Comparison of ENCODE assay signal across 8 mouse cellular contexts in genomic region chr17:56007444-56008355, GRCm38 (mm10). TPM values are rescaled to one million over a fixed set of nuclear protein-coding genes. Genes with fewer than 3 reads are reported as not detected.
A peak's percentile ranks its signal among the peaks of the same experiment; 100 is the strongest.
DNase-seq lines count a peak whose midpoint lies in the region; ATAC-seq and TF ChIP-seq lines count a peak whose summit lies in the region.

No protein-coding gene starts in this region.

- DNase-seq in heart, adult 9 months (ENCODE audit: low spot score in 2 of 2), result no peak
- peak; percentile 30 for DNase-seq in MEL (ENCODE audit: low read depth, low spot score)
- DNase-seq in hindbrain, embryonic 10.5 days (ENCODE audit: low spot score), result peak; percentile 39
- no peak for DNase-seq in urinary bladder, postnatal 36 days (ENCODE audit: low spot score in 2 of 2)
- no peak for DNase-seq in frontal cortex, postnatal 10 days (ENCODE audit: low spot score in 2 of 2)
- no peak for DNase-seq in right cerebral cortex, postnatal 14 days

- TF ChIP-seq RAD21 in MEL (IDR thresholded peaks at IDR 0.05; ENCODE audit: low read depth, low read length), result no peak

- no peak for ATAC-seq in heart, embryonic 14.5 days (ENCODE audit: insufficient number of reproducible peaks, insufficient read depth, low FRiP score, low read depth)
- ATAC-seq in midbrain, embryonic 13.5 days, result peak; percentile 22; the same call in 1 of the 2 replicates

- H3K36me3 ChIP-seq in heart, embryonic 14.5 days (ENCODE audit: control insufficient read depth, insufficient read depth, low read length), result peaks cover 15% of the 10 kb centered on the region
- peaks cover 0 to 8% of the 10 kb centered on the region in 2 experiments; a peak in 2 of 4 replicates for H3K36me3 ChIP-seq in MEL (ENCODE audit: control insufficient read depth in 1 of 2, insufficient read depth in 2 of 2, low read length in 2 of 2)
- peaks cover 25% of the 10 kb centered on the region for H3K36me3 ChIP-seq in hindbrain, embryonic 10.5 days
- peaks cover 20% of the 10 kb centered on the region for H3K36me3 ChIP-seq in midbrain, embryonic 13.5 days

- H3K4me1 ChIP-seq in heart, embryonic 14.5 days (ENCODE audit: control insufficient read depth in 2 of 2, insufficient read depth in 2 of 2, low read length in 2 of 2), result peaks cover 14 to 21% of the 10 kb centered on the region in 2 experiments
- peaks cover 0 to 17% of the 10 kb centered on the region in 2 experiments; a peak in 2 of 4 replicates for H3K4me1 ChIP-seq in MEL (ENCODE audit: control insufficient read depth in 1 of 2, insufficient read depth in 2 of 2, low read length in 2 of 2)
- H3K4me1 ChIP-seq in hindbrain, embryonic 10.5 days (replicated peaks), result peaks cover 44% of the 10 kb centered on the region
- H3K4me1 ChIP-seq in midbrain, embryonic 13.5 days (replicated peaks), result peaks cover 39% of the 10 kb centered on the region

- no peaks in the 10 kb centered on the region for H3K79me2 ChIP-seq in MEL (ENCODE audit: control insufficient read depth, insufficient read depth, low read length, poor library complexity)

- WGBS in heart, embryonic 14.5 days, result 25% methylated on average over 13 of the region's 14 CpGs
- 34% methylated on average over 14 of the region's 14 CpGs for WGBS in hindbrain, embryonic 10.5 days
- 36% methylated on average over 14 of the region's 14 CpGs for WGBS in midbrain, embryonic 13.5 days

- H3K27me3 ChIP-seq in heart, embryonic 14.5 days (ENCODE audit: control insufficient read depth, insufficient read depth, low read length), result peaks cover 4% of the 10 kb centered on the region; the same call in 1 of the 2 replicates
- H3K27me3 ChIP-seq in MEL (ENCODE audit: control insufficient read depth in 1 of 2, insufficient read depth in 2 of 2, low read length in 2 of 2), result no peaks in the 10 kb centered on the region
- H3K27me3 ChIP-seq in hindbrain, embryonic 10.5 days (ENCODE audit: insufficient read depth, poor library complexity, severe bottlenecking), result peaks cover 16% of the 10 kb centered on the region; the same call in 1 of the 2 replicates
- H3K27me3 ChIP-seq in midbrain, embryonic 13.5 days, result peaks cover 7% of the 10 kb centered on the region; the same call in 1 of the 2 replicates

- TF ChIP-seq EP300 in MEL (IDR thresholded peaks at IDR 0.05; ENCODE audit: low read depth in 1 of 2, low read length in 2 of 2), result no peak

- peak overlapping the region; percentile 30 to 79 for H3K27ac ChIP-seq in heart, embryonic 14.5 days (replicated peaks in 1 of 2; ENCODE audit: control insufficient read depth in 1 of 2, insufficient read depth in 1 of 2, low read depth in 2 of 2, low read length in 2 of 2)
- H3K27ac ChIP-seq in MEL (ENCODE audit: control insufficient read depth, low read depth, low read length), result no peak overlapping the region
- peak overlapping the region; percentile 94 for H3K27ac ChIP-seq in hindbrain, embryonic 10.5 days
- peak overlapping the region; percentile 93 for H3K27ac ChIP-seq in midbrain, embryonic 13.5 days

- no peak for TF ChIP-seq POLR2A in MEL (IDR thresholded peaks at IDR 0.05; ENCODE audit: control insufficient read depth in 1 of 2, insufficient read depth in 1 of 2, low read depth in 1 of 2, low read length in 2 of 2, poor library complexity in 1 of 2)

- H3K9ac ChIP-seq in heart, embryonic 14.5 days (ENCODE audit: low read length), result peak overlapping the region; percentile 73; the same call in 1 of the 2 replicates
- H3K9ac ChIP-seq in MEL (ENCODE audit: control insufficient read depth, low read depth, low read length, poor library complexity, severe bottlenecking), result no peak overlapping the region
- H3K9ac ChIP-seq in midbrain, embryonic 13.5 days (replicated peaks), result peak overlapping the region; percentile 48

- peak in 1 of 3 experiments; percentile 3; a peak in 1 of 6 replicates for TF ChIP-seq CTCF in MEL (IDR thresholded peaks at IDR 0.05 in 2 of 3, conservative IDR thresholded peaks at IDR 0.05 in 1 of 3; ENCODE audit: control insufficient read depth in 1 of 3, insufficient read depth in 1 of 3, low read depth in 2 of 3, low read length in 3 of 3, poor library complexity in 1 of 3, severe bottlenecking in 1 of 3)

- peak overlapping the region; percentile 31 to 69 for H3K4me3 ChIP-seq in heart, embryonic 14.5 days (ENCODE audit: control insufficient read depth in 1 of 2, insufficient read depth in 1 of 2, low read depth in 1 of 2, low read length in 2 of 2)
- peak overlapping the region in 1 of 2 experiments; percentile 13; a peak in 1 of 4 replicates for H3K4me3 ChIP-seq in MEL (ENCODE audit: control insufficient read depth in 1 of 2, insufficient read depth in 1 of 2, low read depth in 2 of 2, low read length in 2 of 2)
- peak overlapping the region; percentile 82 for H3K4me3 ChIP-seq in hindbrain, embryonic 10.5 days
- H3K4me3 ChIP-seq in midbrain, embryonic 13.5 days (replicated peaks), result peak overlapping the region; percentile 55

- H3K9me3 ChIP-seq in heart, embryonic 14.5 days (ENCODE audit: control insufficient read depth, low read length), result no peaks in the 10 kb centered on the region
- H3K9me3 ChIP-seq in MEL (replicated peaks; ENCODE audit: insufficient read depth, low read length), result no peaks in the 10 kb centered on the region
- H3K9me3 ChIP-seq in hindbrain, embryonic 10.5 days, result no peaks in the 10 kb centered on the region
- H3K9me3 ChIP-seq in midbrain, embryonic 13.5 days, result no peaks in the 10 kb centered on the region

- peak overlapping the region; percentile 96 for H3K4me2 ChIP-seq in heart, embryonic 14.5 days (ENCODE audit: low read length)
- peak overlapping the region; percentile 80 for H3K4me2 ChIP-seq in midbrain, embryonic 13.5 days (replicated peaks)

TF ChIP-seq in MEL, 35 proteins besides CTCF, POLR2A, EP300 and RAD21:
- no peak for TF ChIP-seq MAX (IDR thresholded peaks at IDR 0.05; ENCODE audit: low read length)
- no peak for TF ChIP-seq SMC3 (IDR thresholded peaks at IDR 0.05; ENCODE audit: low read depth, low read length)
- TF ChIP-seq ETS1 (IDR thresholded peaks at IDR 0.05; ENCODE audit: low read depth, low read length), result 0 out of 2 replicates have a peak, but pooled peaks have one; percentile 20
- TF ChIP-seq MAZ (IDR thresholded peaks at IDR 0.05; ENCODE audit: low read depth, low read length), result no peak
- 0 out of 2 replicates have a peak, but pooled peaks have one; percentile 26 for TF ChIP-seq RCOR1 (IDR thresholded peaks at IDR 0.05; ENCODE audit: low read depth, low read length)
- peak; percentile 46 for TF ChIP-seq NELFE (IDR thresholded peaks at IDR 0.05; ENCODE audit: low read depth, low read length)

RNA-seq across cellular contexts. Expression of gene Mpnd, which starts 2.2 kb away (rescaled TPM):
- 73.9 and 84.4 TPM in 2 replicates for polyA plus RNA-seq in heart, embryonic 14.5 days (2014; fragmentation: Nextera tagmentation; extraction: Ambion mirVana)
- total RNA-seq in MEL (2012; rRNA removed), result 3.9 and 5.6 TPM in 2 replicates
- polyA plus RNA-seq in MEL (2012; ENCODE audit: insufficient read depth in 1 of 2, insufficient read length in 2 of 2, low read depth in 1 of 2, low replicate concordance in 2 of 2, missing spikeins in 1 of 2), result 10 to 100 TPM in 1 of 2 experiments, not detected in 1; 18.3 TPM
- polyA plus RNA-seq in hindbrain, embryonic 10.5 days (2016; fragmentation: Nextera tagmentation; extraction: Ambion mirVana), result 131 and 177 TPM in 2 replicates
- 159 and 182 TPM in 2 replicates for polyA plus RNA-seq in midbrain, embryonic 13.5 days (2015; fragmentation: Nextera tagmentation; extraction: Ambion mirVana)

RNA-seq across cellular contexts. Expression of gene Stap2, which starts 2.3 kb away (rescaled TPM):
- 15.9 and 16.6 TPM in 2 replicates for polyA plus RNA-seq in heart, embryonic 14.5 days (2014; fragmentation: Nextera tagmentation; extraction: Ambion mirVana)
- 0.08 and 0.10 TPM in 2 replicates for total RNA-seq in MEL (2012; rRNA removed)
- under 1 TPM in 1 of 2 experiments, not detected in 1; 0.08 TPM for polyA plus RNA-seq in MEL (2012; ENCODE audit: insufficient read depth in 1 of 2, insufficient read length in 2 of 2, low read depth in 1 of 2, low replicate concordance in 2 of 2, missing spikeins in 1 of 2)
- 6.0 and 8.3 TPM in 2 replicates for polyA plus RNA-seq in hindbrain, embryonic 10.5 days (2016; fragmentation: Nextera tagmentation; extraction: Ambion mirVana)
- 4.6 and 5.0 TPM in 2 replicates for polyA plus RNA-seq in midbrain, embryonic 13.5 days (2015; fragmentation: Nextera tagmentation; extraction: Ambion mirVana)

RNA-seq across cellular contexts. Expression of gene Fsd1, which starts 21.4 kb away (rescaled TPM):
- 1.6 and 1.8 TPM in 2 replicates for polyA plus RNA-seq in heart, embryonic 14.5 days (2014; fragmentation: Nextera tagmentation; extraction: Ambion mirVana)
- not detected in 2 replicates for total RNA-seq in MEL (2012; rRNA removed)
- not detected for polyA plus RNA-seq in MEL (2012; ENCODE audit: insufficient read depth in 1 of 2, insufficient read length in 2 of 2, low read depth in 1 of 2, low replicate concordance in 2 of 2, missing spikeins in 1 of 2)
- polyA plus RNA-seq in hindbrain, embryonic 10.5 days (2016; fragmentation: Nextera tagmentation; extraction: Ambion mirVana), result 67.6 and 99.5 TPM in 2 replicates
- 135 and 136 TPM in 2 replicates for polyA plus RNA-seq in midbrain, embryonic 13.5 days (2015; fragmentation: Nextera tagmentation; extraction: Ambion mirVana)

RNA-seq across cellular contexts. Expression of gene Sh3gl1, which starts 28.7 kb away (rescaled TPM):
- 63.6 and 70.5 TPM in 2 replicates for polyA plus RNA-seq in heart, embryonic 14.5 days (2014; fragmentation: Nextera tagmentation; extraction: Ambion mirVana)
- total RNA-seq in MEL (2012; rRNA removed), result 36.7 and 41.0 TPM in 2 replicates
- polyA plus RNA-seq in MEL (2012; ENCODE audit: insufficient read depth in 1 of 2, insufficient read length in 2 of 2, low read depth in 1 of 2, low replicate concordance in 2 of 2, missing spikeins in 1 of 2), result 10 to 100 TPM in 1 of 2 experiments, not detected in 1; 78.4 TPM
- polyA plus RNA-seq in hindbrain, embryonic 10.5 days (2016; fragmentation: Nextera tagmentation; extraction: Ambion mirVana), result 161 and 163 TPM in 2 replicates
- 113 and 123 TPM in 2 replicates for polyA plus RNA-seq in midbrain, embryonic 13.5 days (2015; fragmentation: Nextera tagmentation; extraction: Ambion mirVana)

RNA-seq across cellular contexts. Expression of gene Chaf1a, which starts 32.5 kb away (rescaled TPM):
- 9.0 and 9.2 TPM in 2 replicates for polyA plus RNA-seq in heart, embryonic 14.5 days (2014; fragmentation: Nextera tagmentation; extraction: Ambion mirVana)
- total RNA-seq in MEL (2012; rRNA removed), result 48.5 and 49.5 TPM in 2 replicates
- polyA plus RNA-seq in MEL (2012; ENCODE audit: insufficient read depth in 1 of 2, insufficient read length in 2 of 2, low read depth in 1 of 2, low replicate concordance in 2 of 2, missing spikeins in 1 of 2), result 100 to 1,000 TPM in 1 of 2 experiments, not detected in 1; 116 TPM
- 35.3 and 46.0 TPM in 2 replicates for polyA plus RNA-seq in hindbrain, embryonic 10.5 days (2016; fragmentation: Nextera tagmentation; extraction: Ambion mirVana)
- polyA plus RNA-seq in midbrain, embryonic 13.5 days (2015; fragmentation: Nextera tagmentation; extraction: Ambion mirVana), result 10.1 and 11.0 TPM in 2 replicates

Comparison
In these comparisons a context has a peak if more than half of its experiments do, and no peak if none do; other contexts are left out.
1. DNase-seq: peak in MEL (single experiment) and hindbrain, embryonic 10.5 days (single experiment); none in heart, adult 9 months (0 of 2), urinary bladder, postnatal 36 days (0 of 2), frontal cortex, postnatal 10 days (0 of 2) and right cerebral cortex, postnatal 14 days (single experiment).
2. RNA of gene Fsd1, which starts 21.4 kb away (polyA plus RNA-seq): 135 to 136 TPM in midbrain, embryonic 13.5 days and 67.6 to 99.5 TPM in hindbrain, embryonic 10.5 days; 1.6 to 1.8 TPM in heart, embryonic 14.5 days and not detected in MEL; every median in the first group is over 10 times any median in the second.